Mouse (Mus musculus) gastrocnemius, postnatal 25 days (tissue): ENCODE data around the gene Slamf8. TPM values are rescaled to one million over a fixed set of nuclear protein-coding genes. Genes with fewer than 3 reads are reported as not detected.

Experiments
- DNase-seq: peaks from one replicate; pipeline ENCODE4 v3.0.0; 2022
- long read RNA-seq, 2 experiments: library from polyadenylated mRNA; stranded (forward); transcript quantifications; one replicate each; pipeline ENCODE4 v2.0.0; 2021
- total RNA-seq, 2 experiments: library from RNA; stranded (reverse); gene quantifications; 1 replicate in 1 of 2; 2 replicates in 1 of 2; pipeline ENCODE4 v1.2.3; 2021

Slamf8 gene
- under 1 TPM in 1 of 2 experiments, not detected in 1; 0.21 TPM for total RNA-seq
- long read RNA-seq, experiment 1 = 0 reads
- long read RNA-seq, experiment 2 = 0 reads

DNA sequence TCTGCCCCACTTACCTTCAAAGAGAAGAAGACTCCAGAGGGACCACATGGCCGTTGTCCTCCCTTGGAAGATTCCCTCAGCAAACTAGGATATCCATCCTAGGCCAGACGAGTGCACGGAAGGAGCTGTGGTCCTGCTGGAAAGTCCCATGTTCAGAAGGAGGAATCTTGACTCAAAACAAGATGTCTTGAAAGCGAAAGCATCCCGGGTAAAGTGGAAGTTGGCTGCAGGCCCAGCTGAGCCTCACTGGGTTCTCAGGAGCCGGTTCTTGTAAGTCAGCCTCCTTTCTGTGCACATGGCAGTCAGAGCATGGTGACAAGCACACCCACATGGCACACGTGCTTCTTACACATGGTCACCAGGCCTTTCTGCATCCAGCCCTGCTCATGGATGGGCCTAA, at the start of gene Slamf8:
Gene Slamf8, minus strand, starts transcription at position 184 of the 400 bp plus-strand sequence.
- DNase-seq = no peak

DNA sequence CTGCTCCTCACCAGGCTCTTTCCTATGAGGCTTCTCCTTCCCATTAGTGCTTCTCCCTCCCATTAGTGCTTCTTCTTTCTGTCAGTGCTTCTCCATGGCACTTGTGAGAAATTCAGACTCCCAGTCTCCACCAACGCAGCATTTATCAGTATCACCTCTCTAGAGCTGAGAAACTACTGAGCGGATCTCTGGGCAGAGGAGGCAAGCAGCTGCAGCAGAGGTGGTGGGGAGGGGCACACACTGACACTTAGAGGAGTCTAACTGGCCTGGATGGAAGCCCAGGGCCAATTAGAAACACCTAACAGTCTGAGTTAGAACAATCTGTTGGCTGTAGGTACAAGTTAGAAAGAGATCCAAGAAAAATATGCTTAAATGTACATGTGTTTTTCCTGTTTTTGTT, 48.4 kb upstream of the Slamf8 start:
- no peak for DNase-seq

DNA sequence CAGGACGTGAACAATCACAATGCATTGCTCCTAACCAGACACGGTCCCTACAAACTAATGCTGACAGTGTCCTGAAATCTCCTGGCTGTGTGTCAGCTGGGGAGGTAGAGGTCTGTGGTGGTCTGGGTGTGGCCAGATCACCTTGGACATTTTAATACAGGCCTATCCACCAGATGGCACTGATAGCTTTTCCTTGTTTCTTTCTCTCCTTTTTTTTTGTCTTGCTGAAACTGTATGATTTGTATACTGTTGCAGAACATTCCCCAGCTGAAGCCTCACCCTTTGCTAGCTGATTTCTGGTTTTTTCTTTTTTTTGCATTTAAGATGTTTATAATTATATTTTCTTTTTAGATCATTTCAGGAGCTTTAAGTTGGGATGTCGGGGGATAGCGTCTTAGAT, 47.4 kb upstream of the Slamf8 start:
- no peak for DNase-seq

DNA sequence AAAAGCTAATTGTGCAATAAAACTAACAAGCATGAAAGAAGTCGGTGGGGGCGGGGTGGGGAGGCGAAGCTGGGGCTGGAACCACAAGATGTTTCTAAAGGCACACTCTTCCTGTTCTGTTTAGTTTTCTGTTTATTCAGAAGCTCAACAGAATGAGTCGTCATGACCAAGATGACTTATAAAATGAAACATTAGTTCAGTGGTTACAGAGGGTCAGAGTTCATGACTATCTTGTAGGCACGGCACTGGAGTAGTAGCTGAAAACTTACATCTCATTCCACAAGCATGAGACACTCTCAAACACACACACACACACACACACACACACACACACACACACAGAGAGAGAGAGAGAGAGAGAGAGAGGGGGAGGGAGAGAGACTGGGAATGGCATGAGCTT, 45.9 kb upstream of the Slamf8 start:
- DNase-seq = no peak

DNA sequence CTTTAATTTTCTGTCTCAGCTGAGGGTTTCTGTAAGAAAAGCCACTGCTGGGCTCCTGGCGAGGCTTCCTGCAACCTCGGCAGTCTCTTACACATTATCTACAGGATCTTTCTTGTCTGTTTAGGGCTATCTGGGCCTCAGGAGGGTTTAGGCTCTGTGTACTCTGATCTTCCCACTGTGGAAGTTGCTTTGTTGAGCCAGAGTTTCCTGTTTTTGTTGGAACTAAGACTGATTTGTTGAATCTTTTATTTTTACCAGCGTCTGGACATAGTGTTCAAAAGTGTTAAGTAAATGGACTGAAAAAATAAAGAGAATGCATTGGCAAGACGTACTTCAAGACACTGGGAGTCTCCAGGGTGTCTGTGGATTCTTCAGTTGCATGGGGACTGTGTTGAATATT, 44.9 kb upstream of the Slamf8 start:
- DNase-seq = no peak

DNA sequence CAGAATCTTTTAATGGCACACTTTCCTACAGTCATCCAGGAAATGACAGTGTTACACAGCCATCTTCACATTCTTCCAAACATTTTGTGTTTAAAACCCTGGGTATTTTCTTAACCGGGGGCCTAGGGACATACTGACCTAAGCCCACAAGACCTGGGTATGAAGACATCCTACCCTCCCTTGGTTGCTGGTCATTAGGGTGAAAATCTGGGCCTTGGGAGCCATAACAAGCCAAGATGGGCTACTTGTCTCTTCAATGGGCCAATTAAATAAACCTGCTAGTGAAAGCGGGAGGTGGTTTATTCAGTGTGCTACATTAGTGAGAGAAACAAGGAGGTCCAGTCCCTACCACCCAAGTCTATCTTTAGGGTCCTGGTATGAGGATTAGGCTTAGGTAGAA, 43.8 kb upstream of the Slamf8 start:
- DNase-seq = no peak

DNA sequence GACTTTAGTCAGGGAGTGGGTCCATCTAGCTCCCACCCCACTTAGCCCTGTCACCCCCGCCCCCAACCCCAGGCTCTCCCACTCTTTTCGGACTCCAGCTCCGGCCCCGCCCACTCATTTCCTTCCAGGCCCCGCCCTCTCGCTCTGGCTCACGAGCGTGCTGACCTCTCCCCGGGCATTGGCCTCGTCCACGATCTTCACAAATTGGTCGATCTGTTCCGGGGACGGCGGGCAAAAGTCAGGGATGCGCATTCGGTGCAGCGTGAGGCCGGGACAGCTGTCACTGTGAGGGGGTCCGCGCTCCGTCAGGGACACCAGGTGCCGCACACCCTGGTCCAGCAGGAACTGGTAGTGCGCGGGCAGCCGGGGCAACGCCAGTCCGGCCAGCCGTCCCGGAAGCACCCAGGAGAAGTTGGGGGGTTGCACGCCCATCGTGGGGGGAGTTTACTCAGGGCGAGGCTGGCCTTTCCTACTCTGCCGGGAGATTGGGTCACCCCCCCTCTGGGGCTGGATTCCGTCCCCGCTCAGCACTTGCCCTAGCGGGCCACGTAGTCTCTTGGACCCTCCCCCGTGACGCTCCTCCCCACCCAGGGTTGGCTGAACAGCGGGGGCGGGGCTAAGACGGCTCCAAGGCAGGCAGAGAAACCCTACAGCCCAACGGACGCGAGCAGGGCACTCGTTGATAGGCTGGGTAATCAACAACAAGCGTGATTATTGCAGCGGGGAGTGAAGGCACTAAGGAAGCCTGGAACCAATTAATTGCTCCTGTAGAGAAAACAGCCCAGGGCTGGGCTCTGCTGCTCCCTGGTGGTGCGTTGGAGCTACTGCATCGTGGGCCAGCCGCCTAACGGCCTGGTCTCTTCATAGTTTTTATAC, 42.3 kb upstream of the Slamf8 start, which contains the start of gene Dusp23:
Gene Dusp23, minus strand, starts transcription at position 512 of the 876 bp plus-strand sequence.
- peak; percentile 99 for DNase-seq

DNA sequence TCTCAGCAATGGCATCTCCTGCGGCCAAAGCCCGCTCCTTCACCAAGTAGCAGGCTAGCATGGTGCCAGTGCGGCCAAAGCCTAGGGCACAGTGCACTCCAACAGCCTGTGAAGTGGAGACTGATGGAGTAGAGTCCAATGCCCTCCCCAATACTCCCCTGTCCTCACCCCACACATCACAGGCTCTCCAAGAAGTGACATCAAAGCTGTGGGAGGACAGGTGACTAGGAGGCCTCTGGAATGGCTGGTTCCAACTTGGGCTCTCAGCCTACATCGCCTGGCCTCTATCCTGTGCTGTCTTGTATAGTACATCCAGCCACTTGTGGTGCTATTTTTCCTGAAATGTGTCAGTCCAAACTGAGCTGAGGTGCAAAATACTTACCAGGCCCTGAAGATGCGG, 41.4 kb upstream of the Slamf8 start:
- DNase-seq = no peak

DNA sequence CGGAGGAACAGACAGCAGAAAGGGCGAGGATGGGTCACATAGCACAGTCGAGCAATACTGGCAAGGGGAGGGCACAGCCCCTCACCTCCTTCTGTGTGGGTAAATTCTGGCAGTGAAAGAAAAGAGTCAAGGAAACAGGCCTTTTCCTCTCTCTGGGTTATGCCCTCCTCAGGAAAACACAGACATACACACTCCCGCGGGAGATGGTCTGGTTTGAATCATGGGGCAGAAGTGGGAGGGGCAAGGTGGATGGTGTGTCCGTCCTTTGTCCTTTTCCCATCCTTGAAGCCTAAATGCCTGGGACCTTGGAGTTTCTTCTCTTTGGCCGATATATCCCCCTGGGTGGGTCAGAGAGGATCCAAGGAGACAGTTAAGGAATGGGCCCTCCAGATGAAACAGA, 39.5 kb upstream of the Slamf8 start:
- no peak for DNase-seq

DNA sequence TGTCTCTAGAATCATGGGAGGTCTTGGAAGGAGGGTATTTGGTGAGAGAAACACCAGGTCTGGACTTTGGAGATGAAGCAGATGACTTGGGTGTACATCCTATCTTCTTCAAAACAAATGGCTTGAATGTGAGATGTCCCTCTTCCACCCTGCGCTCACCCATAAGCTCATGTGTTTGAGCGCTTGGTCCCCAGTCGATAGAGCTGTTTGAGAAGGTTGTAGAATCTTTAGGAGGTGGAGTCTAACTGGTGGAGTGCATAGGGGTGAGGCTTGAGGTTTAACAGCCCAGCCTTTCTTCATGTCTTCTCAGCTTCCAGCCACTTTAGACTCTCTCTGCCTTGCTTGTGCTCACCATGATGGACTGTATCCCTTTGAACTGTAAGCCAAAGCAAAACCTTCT, 35.9 kb upstream of the Slamf8 start:
- DNase-seq = no peak

DNA sequence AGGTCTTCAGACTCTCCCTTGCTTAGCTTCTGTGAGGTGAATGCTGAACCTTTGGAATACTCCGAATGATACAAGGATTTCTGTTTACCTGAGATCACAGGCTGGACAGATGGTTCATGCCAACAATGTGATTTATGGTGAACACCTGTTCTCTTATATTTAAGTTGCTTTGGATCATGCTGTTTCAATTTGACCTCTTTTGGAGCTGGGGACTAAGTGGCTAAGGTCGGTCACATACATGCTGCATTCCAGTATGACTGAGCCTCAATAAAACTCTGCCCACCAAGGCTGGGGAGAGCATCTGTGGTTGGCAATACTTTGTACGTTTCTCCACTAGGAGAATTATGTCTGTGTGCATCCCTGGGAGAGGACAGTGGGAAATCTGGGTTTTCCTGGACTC, 33.7 kb upstream of the Slamf8 start:
- DNase-seq = no peak

DNA sequence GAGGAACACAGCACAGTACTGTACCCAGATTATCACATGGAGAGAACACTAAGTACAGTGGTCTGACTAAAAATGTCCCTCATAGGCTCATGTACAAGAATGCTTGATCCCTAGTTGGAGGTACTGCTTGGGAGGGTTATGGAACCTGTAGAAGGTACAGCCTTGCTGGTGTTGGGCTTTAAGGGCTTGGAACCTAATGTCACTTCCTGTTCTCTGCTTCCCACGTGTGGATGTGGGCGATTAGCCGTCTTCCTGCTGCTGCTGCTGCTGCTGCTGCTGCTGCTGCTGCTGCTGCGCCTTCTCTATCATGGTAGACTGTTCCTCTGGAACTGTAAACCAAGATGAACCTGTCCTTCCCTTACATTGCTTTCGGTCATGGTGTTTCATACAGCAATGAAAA, 33.2 kb upstream of the Slamf8 start:
- DNase-seq = no peak

DNA sequence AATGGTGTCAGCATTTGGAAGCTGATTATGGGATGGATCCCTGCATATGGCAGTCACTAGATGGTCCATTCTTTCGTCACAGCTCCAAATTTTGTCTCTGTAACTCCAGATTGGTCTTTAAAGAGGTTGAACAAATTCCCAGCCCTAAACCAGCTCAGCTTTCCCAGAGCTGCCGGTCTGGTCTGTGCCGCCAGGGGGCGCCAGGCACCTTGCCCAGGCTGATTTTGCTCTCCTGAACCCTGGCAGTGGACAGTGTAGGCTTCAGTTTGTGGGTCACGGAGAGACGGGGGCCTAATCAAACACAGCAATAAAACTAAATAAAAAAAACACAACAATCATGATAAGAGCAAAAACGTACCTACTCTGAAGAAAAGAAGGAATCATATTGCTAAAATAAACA, 28.9 kb upstream of the Slamf8 start:
- DNase-seq = peak; percentile 60

DNA sequence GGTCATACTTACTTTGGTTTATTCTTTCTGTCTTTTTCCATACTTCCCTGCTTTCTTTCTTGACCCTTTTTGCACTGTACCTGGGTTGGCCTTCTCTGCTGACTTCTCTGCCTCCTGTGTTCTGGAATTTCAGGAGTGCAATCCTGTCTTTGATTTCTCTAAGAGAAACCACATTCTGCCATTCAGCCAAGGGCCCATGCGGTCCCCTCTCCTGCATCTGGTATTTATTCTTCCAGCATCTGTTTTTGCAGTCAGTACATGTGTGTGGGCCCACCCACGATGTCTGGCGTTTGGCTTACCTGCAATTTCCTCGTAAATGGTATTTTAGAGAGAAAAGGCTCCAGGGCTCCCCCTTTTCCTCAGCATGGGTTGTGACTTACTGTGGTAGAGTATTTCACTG, 27.8 kb upstream of the Slamf8 start:
- DNase-seq = no peak

DNA sequence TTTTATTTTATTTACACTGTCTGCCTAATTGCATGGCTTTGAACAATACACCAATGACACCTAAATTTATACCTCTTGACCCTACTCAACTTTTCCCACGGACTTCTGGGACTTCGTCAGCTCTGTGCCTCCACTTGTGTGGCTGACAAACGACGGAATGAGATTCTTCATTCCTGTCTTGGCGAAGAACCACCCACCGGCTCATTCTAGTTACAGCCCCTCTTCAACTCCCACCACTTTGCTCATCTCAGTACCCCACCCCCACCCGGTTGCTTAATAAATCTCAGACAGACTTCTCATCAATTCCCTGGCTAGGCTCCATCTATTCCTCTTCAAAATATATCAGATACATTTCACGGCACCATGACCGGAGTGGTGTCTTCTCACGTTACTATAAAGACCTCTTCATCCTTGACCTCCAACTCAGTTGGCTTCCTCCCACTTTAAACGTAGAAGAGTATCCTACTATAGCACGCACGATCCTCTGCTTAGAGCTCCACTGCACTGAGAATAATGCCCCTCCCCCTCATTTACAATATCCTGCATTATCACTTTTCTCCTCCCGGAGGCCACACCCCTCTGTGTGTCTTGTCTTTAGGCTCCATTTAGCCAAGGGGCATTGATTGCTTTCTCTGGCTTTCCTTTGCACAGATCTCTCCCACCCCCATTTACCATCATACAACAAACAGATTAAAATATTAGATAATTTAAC, 27.2 kb upstream of the Slamf8 start:
- DNase-seq = no peak

DNA sequence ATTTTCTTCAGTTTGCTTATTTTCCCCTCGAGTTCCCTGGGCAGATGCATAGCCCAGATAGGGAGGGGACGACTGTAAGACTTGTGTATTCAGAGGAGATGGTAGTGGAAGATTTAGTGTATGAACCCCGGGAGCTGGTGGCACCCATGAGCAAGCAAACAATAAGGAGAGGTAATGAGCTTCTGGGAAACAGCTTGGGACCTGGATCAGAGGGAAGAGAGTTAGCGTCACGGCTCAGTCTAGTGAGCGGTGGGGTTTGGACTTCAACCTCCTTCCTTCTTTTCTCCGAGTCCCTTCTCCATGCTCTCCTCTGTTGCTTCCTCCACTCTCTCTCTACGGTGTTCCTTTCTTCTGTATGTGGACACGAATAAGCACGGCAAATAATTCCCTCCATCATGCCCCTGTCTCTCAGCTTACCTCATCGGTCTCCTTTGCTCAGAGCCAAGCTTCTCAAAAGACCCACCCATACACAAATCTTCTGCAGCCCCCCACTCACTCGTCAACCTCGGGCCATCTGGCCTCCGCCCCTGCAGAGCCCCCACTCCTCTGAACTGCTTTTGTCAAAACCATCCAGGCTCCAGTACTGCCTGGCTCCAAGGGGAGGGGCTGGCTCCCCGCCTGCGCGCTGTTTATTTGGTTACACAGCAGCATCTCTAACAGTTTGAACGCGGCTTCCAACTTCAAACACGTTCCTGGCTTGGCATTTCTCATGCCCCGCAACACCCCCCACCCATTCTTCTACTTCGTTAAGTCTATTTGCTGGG, 26.4 kb upstream of the Slamf8 start:
- DNase-seq = no peak

DNA sequence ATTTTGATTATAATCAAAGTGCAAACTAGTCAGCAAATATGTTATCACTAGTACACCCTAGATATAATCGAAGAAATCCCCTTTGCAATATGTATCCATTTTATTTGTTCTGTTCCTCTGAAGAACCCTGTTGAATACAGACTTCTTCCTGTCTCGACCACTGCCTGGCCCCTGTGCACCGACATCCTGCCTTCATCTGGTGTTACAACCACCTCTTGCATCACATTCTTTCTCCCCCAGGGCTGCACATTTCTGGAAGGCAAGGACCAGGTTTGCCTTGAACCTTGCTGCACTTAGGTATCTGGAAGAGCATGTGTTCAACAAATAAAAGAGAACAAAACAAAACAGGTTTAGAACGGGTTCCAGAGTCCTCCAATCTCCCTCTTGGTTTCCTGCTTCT, 25.0 kb upstream of the Slamf8 start:
- no peak for DNase-seq

DNA sequence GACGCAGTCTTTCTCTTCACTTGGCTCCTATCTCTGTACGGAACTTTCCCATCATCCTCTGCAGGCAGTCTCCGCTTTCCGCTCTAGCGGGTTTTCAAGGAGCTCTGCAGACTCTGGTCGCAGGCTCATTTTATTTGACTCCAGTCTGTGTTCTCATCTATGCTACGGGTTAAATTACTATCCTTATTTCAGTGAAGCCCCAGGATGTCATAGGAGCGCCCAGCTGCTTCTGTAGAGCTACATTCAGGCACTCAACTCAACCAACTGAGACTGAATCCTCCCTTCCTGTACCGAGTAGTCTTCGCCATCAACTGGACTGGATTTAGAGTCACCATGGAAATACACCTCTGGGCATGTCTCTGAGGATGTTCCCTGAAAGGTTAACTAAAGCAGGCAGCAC, 24.3 kb upstream of the Slamf8 start:
- DNase-seq = no peak

DNA sequence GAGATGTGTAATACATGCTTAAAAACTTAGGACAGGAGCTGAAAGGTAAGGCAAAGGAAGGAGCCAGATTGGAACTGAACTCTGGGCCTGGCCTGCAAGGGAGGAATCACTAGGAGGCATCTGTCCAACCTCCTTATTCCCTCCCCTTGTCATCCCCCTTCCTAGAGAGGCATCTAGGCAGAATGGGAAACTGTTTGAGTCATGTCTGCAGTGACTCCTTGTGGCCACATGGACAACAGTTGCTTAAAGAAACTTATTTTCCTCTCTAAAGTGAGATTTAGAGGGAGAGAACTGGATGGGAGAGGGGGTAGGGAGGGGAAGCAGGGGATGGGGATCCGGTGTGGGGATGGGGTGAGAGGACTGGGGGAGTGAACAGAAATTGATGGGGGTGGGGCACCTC, 22.4 kb upstream of the Slamf8 start:
- DNase-seq = no peak

DNA sequence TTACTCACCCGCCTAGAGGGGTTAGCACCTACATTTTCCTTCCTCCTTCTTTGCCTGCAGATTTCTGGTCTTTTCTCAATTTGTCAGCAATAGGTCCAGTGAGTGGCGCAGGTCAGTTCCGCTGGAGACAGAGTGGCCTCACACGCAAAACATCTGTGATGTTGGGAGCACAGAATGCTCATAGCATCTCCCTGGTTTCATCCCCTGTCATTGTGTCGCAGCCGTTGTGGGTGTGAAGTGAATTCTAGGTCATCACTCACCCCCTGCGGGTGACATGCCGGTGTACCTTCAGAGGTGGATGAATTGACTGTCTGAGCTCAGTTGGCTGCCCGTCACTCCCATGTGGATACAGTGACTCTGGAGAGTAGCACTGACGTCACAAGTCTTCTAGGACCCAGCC, 20.9 kb upstream of the Slamf8 start:
- no peak for DNase-seq

DNA sequence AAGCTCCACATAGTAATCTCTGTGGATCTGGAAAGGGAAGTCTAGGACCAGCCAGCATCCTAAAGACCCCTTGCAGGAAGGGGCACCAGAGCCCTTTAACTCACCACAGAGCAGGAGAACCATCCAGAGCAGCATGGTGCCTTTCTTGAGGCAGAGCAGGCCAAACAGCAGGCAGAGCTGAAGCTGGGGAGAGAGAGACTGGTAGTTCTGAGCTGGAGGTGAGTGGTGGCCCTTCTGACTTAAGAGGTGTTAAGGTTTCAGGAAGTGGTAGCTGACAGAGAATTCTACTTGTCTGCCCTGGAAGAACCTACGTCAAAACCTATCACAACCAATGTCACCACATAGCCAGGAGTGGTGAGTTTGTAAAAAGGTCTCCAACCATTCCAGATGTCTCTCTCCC, 12.0 kb upstream of the Slamf8 start, which contains the start of gene Fcrl6:
Gene Fcrl6, minus strand, starts transcription at position 226 of the 400 bp plus-strand sequence.
- DNase-seq = no peak

DNA sequence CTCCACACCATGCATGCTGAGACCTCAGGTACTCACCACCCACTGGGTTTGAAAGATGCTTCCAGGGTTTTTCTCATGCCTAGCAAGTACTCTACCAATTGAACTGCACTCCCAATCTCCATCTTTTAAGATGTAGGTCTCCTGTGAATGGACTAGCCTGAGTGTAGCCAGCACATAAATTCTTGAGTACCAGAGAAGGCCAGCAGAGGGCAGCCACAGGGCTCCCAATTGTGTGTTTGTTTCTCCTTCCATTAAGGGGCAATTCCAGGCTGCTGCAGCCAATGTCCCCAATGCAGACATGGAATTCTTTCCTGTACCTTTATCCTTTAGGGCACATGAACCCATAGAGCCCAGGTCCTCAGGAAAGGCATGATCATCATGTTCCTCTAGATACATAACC, 4.1 kb upstream of the Slamf8 start:
- no peak for DNase-seq

DNA sequence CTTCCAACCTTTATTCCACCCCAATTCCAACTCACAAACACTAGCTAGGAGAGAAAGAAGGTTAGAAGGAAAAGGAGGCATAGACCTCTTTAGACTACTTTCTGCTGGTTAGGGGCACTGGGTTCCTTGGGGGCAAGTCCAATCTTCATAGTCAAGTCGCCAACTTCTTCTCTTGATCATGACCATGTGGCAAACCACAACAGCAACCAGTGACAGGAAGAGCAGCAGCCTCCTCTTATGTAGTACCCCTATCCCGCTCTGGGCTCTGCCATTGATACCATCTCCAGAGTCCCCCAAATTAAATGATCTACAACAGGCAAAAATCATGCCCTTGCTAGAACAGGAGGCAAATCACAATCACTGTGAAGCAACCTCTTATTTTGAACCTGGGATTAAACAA, 3.6 kb upstream of the Slamf8 start:
- DNase-seq = no peak
